Mouse (Mus musculus) urinary bladder, postnatal 4 days (tissue): ENCODE results near the gene Slc24a4.
"Not testable (repeated sequence)": the region's sequence is repeated elsewhere in the genome, so short reads cannot be mapped to it uniquely, and the experiment has no call there.

Experiments used
- DNase-seq, 2 experiments: peaks; one replicate each; pipeline ENCODE4 v3.0.0; 2021 to 2022; ENCODE audit warnings: low spot score in 2 of 2

Slc24a4 gene

DNA sequence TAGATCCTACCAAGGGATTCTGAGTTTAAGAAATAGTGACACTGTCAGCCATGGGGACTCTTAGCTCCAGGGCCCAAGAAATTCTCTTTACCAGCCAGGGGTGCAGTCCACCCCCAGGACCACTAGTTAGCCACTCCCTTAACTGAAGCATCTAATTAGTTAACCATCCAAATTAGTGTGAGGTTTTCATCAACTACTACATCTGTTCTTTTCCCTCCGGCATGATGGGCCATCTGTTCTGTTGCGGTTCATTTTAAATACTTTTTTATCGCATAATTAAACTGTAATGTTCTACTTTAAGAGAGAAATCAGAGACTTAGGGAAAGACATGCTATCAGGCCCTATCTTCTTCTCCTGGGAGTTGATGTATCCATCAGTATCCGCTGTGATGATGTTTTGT lies 121.8 kb downstream of the Slc24a4 start:
- no peak for DNase-seq

DNA sequence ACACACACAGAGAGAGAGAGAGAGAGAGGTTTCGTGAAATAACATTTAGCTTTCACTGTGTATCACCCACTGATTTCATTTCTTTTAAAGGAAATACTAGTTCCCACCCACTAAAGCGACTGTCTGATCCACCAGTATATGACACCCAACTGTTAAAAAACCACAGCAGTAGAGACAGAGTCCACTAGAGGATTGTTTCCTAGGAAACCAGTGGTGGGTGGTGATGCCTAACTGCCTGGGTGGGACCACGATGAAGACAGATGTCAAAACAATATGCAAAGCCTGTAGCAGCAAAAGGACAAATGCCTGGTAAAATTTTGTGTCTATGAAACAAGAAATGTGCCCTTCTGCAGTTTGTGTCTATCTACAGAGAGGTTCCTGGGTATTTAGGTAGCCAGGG lies 122.5 kb downstream of the Slc24a4 start:
- no peak for DNase-seq

DNA sequence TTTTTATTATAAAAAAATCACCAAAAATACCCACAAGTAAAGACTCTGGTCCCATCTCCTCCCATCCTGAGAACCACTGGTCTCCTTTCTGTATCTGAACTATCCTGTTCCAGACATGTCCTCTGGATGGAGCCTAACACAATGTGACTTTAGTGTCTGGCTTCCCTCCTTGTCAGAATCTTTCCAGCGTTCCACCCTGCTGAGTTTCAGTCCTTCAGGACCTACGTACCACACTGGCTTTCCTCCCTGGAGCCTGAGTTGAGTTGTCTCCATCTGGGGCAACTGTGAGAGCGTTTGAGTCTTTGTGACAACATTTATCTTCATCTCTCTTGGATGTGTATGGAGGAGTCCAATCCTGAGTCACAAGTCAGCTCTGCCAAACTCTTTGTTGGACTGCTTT lies 123.5 kb downstream of the Slc24a4 start:
- DNase-seq = no peak

DNA sequence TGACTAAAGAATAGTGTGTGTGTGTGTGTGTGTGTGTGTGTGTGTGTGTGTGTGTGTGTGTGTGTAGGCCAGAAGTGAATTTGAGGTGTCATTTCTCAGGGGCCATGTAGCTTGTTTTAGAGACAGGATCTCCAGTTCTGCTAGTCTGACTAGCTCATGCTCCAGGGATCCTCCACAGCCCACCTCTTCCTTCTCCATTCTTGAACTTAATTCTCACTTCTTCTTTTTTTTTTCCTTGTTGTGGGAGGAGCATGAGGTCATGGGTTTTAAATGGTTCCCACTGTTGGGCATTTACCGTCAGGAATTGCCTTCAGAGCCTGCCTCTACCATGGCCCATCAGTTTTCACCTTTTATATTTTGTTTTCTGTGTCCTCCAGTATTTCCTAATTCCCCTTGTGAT lies 124.0 kb downstream of the Slc24a4 start:
- no peak for DNase-seq

DNA sequence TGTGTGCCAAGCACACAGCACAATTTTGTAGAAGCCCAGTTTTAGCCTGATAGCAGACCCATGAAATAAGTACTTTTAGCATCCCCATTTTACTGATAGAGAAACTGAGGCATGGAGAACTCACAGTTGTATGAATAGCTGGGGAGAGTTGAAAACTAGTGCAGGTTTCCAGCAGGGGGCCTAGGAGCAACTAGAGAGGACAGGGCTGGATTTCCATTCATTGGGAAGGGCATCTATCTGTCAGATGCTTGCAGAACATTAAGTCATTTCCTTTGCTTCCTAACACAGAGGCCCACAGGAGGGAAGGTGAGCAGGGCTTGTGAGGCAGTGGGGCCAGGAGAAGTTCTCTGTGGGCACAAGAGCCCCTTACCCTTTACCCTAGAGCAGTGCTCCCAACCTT lies 126.5 kb downstream of the Slc24a4 start:
- DNase-seq = no peak

DNA sequence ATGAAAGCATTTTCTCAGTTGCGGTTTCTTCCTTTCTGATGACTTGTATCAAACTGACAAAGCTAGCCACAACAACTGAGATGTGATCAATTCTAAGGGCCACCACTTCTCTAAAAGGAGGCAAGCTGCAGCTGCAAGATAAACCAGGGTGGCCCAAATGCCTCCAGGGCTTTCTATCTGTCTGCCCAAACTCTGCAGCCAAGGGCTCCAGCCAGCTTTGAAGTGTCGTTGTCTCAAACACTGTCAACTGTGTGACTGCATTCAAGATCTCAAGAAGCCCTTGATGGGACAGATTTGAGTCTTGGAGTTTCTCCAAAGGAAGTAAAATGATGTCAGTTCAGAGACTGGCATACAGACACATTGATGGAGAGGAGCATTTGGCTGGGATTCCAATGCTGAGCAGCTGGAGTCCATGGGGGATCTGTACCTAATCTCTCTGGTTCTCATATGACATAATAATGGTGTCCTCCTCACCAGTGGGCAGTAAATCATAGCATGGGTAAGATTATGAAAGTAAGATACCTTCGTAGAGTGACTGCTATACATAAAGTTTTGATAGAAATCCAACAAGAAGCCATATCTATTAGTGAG lies 130.1 kb downstream of the Slc24a4 start:
- DNase-seq = no peak

DNA sequence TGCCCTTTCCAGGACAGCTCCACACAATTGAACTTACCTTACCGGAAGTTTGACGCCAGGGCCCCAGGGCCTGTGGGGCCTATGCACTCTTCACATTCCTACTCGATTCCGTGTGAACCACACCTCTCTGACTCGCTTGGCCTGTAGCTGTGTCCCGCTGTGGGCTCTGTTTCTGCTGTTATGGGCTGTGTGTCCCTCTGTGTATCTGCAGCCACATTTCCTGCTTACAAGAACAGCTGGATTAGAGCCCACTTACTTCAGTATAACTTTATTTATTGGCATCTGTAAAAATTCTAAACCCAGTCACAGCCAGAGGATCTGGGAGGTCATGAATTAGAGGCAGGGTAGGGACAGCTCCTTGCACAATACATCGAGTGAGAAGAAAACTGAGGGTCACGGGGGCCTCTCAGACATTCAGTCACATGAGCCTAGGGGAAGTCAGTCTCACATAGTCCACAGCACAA lies 133.4 kb downstream of the Slc24a4 start:
- DNase-seq = no peak

DNA sequence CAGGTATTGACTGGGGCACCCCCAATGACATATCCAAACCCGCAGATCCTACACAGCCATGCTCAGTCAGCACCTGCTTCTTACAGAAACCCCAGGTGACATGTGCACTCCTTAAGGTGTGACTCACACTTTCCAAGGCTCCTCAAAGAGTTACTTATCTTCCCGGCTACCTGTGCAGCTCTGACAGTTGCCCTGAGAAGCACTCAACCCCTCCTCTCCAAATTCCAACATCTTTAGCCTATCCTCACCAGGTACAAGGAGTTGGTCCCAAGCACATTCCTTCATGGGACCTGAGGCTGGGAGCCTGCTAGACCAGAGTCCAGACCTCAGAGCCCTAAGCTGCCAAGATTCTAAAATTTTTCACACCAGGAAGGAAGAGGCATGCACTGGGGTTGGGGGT lies 134.3 kb downstream of the Slc24a4 start:
- no peak for DNase-seq

DNA sequence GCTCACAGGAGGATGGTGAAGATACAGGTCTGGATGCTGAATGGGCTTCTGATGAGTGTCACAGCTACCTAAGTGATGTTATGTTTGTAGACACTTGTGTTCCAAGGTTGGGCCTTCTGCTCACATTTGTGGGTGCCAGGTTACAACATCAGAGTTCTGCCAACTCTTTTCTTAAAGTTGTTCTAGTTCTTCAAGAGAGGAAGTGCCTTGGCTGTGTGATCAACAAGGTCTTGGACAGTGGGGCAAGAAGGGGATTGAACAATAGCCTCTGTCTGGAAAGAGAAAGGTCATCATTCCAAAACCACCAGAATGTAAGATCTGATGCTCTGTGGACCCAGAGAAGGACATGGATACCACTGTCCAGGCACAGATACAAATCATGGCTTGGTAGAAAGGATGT lies 134.7 kb downstream of the Slc24a4 start:
- DNase-seq = no peak

DNA sequence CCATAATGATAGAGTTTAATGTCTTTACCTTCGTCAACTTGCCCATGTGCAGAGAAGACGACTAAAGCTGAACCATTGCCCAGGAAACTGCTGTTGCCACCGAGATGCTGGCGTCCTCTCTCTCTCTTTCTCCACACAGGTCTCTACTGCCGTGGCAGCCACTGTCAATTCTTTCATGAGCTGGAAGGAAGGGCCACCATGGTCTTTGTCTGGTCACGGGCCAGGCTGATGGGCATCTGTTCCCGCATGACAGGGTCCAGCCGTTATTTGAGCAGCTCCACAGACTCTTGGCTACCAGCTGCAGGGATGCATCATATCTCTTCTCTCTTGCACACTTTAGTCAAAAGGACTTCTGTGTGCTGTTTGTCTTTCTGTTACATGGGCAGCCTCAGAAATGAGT lies 137.9 kb downstream of the Slc24a4 start:
- no peak for DNase-seq

DNA sequence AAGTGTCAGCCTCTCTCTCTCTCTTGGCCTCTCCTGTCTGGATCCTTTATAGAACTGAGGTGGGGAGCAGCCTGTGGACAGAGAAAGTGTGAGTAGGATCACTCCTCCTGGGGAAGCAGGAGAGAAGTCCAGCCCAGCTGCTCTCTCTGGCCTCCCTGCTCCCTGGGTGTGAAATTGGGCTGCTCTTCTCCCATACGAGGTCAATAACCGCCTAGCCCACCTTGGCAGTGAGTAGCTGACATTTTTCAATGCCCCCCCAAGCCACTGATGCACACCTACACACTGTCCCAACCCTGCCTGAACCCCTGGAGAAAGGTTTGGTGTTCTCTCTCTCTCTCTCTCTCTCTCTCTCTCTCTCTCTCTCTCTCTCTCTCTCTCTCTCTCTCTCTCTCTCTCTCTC lies 140.6 kb downstream of the Slc24a4 start:
- no peak for DNase-seq

DNA sequence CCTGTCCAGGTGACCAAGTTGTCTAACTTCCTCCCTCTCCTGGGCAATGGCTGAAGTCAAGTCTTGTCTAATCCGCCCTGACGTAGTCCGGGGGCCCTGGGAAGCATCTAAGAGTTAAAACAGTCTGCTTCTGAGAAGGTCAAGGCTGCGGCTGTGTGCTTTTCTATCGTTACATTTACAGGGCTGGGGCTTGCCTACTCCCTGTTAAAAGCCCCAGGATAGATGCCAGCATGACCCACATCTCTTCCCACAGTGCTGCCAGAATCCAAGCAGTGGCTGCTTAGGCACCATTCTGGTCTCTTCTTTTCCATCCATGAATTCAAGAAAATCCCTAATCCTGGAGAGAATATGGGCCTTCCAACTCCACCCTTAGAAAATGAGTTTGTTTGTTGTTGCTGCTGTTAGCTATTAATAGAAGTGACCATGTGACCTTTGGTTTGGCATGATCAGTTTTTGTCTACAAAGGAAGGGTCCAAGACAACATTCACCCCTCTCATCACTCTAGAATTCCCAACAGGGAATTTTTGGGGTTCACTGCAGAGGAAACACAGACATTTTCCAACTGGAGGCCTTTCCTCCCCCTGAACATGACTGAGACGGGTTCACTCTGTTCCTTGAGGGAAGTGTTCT lies 142.4 kb downstream of the Slc24a4 start:
- DNase-seq = no peak

DNA sequence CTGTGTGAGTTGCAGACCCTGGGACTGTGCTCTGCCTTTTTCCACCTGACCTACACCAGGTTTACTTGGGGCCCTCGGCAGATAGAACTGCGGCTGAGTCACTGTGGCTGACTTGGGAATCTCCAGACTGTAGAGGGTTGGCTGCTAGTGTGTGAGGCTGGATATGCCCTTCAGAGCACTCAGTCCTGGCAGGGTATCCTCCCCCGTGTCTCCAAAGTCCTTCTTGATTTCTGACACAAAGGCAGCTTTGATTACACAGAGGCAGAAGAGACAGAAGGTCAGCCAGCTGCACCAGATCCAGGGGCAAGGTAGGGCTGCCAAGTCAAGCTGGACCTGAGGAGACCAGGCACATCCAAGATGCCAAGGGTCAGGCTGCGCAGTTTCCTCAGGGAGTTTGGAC lies 142.9 kb downstream of the Slc24a4 start:
- no peak for DNase-seq

DNA sequence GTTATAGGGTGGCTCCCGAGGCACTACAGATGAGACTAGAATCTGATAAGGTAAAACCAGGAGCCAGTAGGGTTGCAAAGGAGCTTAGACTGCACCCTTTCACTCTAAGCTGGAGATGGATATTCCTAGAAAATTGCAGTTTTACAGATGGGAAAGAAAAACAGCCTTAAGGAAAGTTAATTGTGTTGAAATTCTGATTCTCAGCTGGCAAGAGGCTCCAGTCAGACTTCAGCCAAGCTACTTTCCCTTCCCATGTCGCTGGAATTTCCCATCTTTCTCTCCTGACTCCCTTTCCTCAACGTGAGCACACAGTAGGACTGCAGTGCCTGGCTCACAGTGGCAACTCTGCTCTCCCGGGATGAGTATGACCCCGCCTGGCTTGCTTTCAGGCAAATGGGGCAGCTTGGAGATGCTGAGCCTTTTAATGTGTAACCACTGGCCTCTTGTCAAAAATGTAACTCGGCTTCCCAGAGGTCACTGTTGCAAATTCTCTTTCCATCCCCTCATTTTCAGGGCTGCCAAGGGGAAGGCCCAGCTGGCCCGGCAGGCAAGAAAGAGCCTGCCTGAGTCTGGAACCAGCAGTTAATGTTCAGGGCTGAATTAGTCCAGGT lies 147.4 kb downstream of the Slc24a4 start:
- peak in 1 of 2 experiments; percentile 62 for DNase-seq

DNA sequence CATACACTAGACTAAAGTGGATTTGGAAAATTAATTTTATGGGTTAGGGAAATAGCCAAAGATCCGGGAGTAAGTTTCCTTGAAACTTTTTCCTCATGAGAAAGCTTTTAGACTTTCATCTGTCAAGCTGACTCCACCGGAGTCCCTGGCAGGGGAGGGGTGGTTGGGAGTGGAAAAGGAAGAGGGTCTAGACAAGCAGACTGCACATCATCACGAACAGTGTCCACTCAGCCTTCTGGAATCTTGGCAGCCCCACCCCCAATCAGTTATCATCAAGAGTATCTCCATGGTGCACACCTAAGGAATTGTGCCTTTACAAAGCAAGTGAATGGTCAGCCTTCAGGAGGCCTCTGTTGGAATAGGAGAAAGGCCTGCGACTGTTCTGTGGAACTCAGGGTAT lies 151.8 kb downstream of the Slc24a4 start:
- not testable (repeated sequence) for DNase-seq

DNA sequence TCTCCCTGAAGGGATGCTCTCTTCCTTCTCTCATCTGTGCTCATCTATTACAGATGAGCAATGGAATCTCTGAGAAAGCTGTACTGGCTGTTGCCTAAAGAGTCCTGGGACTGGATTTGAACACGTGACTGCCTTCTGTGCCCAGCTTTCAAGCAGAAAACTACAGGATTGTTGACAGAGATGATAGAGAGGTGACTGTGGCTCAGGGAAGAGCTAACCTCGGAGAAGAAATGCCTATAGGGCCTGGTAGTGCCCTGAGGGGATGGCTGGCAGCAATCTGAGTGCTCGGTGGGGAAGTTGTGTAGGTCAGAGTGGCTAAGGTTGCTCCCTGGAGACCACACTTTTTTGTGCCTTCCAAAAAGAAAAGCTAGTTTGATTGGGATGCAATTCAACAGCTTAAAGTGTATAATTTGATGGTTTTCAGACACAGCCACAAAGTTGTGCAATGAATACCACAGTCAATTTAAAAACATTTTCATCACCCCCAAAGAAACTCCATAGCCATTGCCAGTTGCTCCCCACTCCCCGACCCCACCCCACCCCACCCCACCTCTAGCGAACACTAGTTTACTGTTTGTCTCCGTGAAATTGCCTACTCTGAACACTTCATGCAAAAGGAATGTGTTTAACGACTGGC lies 152.5 kb downstream of the Slc24a4 start:
- DNase-seq = no peak

DNA sequence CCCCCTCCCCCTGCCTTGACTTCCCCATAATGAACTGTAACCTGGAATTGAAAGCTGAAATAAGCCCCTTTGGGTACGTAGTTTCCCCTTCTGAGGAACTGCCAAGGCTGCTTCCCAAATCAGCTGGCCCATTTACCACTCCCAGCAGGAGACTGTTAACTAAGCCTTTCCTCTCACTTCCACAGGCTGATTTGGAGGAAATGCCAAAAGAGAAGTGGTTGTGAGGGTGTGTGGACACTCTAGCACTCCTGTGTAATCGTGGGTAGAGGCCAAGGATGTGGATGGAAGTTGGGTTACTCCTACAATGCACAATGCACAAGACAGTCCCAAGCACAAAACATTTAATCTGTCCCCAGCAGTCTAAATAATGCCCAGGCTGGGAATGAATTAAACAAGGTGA lies 153.6 kb downstream of the Slc24a4 start:
- DNase-seq = no peak

DNA sequence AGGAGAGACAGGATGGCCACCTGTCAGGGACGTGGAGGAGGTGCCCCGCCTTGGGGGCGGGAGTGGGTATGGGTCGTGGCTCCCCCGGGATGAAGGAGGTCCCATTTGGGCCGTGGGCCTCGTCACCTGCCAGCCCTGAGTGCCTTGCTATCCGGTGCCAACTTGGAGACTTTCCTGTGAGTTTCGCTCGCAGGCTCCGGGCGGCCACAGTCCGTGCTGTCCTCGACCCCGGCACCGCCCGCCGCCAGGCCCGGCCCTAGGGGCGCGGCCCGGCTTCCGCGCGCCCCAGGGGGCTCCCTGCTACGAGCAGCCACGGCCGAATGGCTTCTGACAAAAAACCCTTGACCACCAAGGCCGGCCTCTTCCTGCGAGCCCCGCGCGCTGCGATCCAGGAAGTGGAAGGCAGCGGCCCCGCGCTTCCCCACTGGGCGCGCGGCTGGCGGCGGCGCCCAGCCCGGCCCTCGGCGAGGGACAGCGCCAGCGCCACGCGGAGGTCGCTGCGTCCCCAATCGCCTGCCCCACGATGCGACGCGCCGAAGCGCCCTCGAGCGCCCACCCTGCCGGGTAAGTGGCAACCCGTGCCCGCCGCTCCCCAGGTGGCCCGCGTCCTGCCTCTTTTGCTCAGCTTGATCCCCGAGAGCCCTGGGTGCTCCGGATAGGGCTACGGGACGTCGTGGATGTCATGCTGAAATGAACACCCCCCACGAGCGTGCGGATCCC lies 154.4 kb downstream of the Slc24a4 start, which contains the start of gene Rin3:
Gene Rin3 (plus strand): TSS at position 286 of the 720 bp plus-strand sequence.
- peak in 1 of 2 experiments; percentile 56 for DNase-seq

DNA sequence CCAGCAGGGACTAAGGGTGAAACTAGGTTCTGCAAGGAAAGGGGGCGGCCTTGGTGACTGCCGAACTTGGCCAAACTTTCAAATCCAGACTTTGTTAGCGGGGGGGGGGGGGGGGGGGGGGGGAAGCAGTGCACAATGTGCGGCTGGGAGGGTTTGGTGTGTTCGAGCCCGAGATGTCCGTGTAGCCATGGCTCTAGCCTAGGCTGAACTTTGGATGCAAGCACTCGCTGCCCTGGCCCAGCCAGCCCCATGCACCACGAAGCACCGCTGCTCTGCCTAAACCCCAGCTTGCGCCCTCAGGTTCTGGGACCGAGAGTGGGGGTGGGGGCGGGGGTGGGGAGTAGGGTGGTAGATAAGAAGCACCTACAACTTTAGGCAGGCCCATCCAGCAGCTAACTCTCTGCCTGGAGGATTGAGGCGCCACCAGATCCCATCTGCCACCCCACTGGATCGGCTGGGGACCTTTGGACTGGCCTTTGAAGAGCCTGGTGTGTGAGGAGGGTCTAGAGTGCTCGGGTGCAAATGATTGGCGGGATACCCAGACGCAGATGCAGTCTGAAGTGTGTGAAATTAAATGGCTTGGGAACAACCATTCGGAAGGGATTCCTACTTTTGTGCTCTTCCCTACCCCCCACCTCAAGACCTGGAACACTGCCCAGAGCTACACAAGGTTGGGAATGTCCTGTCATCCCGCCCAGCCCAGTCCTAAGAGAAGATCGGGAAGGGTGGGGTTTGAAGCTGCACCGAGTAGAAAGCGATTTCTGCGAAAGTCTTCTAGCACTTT lies 155.1 kb downstream of the Slc24a4 start:
- peak in 1 of 2 experiments; percentile 64 for DNase-seq

DNA sequence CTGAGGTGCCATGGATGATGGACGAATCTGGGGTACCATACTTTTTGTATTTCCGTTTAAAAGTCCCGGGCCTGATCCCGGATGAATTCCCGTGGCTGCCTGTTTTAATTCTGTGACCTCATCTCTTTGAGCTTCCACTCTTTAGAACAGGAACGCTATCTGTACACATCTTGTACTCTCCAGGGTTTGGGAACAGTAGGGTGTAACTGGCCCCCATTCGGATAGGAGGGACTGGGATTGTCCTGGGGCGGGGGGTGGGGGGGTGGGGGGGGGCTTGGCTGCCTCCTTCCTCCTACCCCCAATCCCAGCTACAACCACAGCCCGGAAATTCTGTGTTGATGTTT lies 155.7 kb downstream of the Slc24a4 start:
- DNase-seq = no peak

DNA sequence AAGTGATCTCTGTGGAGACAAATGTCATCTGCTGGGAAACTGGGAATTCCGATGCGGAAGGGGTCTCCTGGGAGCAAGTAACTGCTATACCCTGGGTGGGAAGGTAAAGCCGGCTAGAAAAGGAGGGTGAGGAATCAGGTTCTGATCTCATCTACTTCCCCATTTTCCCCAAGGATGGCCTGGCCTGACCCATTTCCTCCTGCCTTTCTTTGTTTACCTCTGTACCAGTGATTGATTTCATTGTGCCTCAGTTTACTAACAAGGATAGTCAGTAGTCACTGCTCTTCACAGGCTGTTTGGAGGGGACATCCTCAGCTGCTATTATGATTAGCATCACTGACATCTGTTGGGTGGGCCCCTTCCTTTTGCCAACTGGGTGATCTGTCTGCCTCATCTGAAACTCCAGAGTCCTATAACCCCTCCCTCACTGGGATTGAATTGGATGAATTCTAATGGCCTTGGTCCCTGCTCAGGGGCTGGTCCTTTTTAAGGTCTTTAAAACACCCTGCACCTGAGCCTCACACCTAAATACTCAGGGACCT lies 156.2 kb downstream of the Slc24a4 start:
- DNase-seq = no peak
